In the genomic region with DNA sequence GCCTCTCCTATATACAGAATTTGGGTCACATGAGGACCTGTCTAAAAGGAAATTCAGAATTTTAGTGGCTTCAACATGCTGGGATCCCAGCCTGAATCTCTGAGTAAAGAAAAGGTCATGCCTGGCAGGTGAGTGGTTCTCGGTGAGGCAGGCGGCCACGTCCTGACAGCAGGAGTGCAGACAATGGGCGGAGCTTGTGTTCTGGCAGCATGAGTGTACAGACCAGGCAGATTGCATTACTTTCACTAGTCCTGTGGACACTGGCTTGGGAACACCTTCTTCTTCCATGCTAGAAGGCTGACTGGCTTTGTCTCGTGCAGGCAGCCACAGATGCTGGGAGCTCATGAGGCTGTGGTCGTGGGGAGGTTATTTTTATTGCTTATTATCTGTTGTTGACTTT, we compare ENCODE assay signal across 12 mouse cellular contexts. TPM values are rescaled to one million over a fixed set of nuclear protein-coding genes. Genes with fewer than 3 reads are reported as not detected.
DNase-seq lines count a peak whose midpoint lies in the region; ATAC-seq and TF ChIP-seq lines count a peak whose summit lies in the region.
"Had no signal": no experiment of that assay in that cellular context is flagged by ENCODE, and none has a peak within 500 bp of the region (broad histone marks: within the 10 kb centered on the region; RNA-seq: fewer than 3 reads in every experiment).

No protein-coding gene starts in this region.

- 58% methylated on average over 6 of the region's 6 CpGs for WGBS in kidney, embryonic 16.5 days
- 60% methylated on average over 6 of the region's 6 CpGs for WGBS in lung, postnatal 0 days
- 79% methylated on average over 6 of the region's 6 CpGs for WGBS in embryonic facial prominence, embryonic 10.5 days

- peak; percentile 24 for DNase-seq in cerebellum, adult 9-11 months
- no peak for DNase-seq in cerebellum, adult 9-10 months
- peak; percentile 51 for DNase-seq in kidney, adult 11 months
- DNase-seq in kidney, postnatal 14 days, result peak; percentile 50
- DNase-seq in lung, postnatal 0 days (ENCODE audit: low spot score), result peak; percentile 59
- DNase-seq in embryonic facial prominence, embryonic 10.5 days (ENCODE audit: low spot score), result no peak

- H3K4me3 ChIP-seq in kidney, embryonic 16.5 days (ENCODE audit: low read length), result no peak overlapping the region
- no peak overlapping the region for H3K4me3 ChIP-seq in lung, postnatal 0 days (ENCODE audit: low read depth, low read length)
- H3K4me3 ChIP-seq in embryonic facial prominence, embryonic 10.5 days, result no peak overlapping the region
- H3K4me3 ChIP-seq: midbrain, embryonic 13.5 days; neural tube, embryonic 13.5 days had no signal

- no peaks in the 10 kb centered on the region for H3K27me3 ChIP-seq in kidney, embryonic 16.5 days (ENCODE audit: insufficient read depth, low read length)
- H3K27me3 ChIP-seq in lung, postnatal 0 days (replicated peaks; ENCODE audit: insufficient read depth, low read length), result no peaks in the 10 kb centered on the region
- H3K27me3 ChIP-seq in embryonic facial prominence, embryonic 10.5 days (replicated peaks; ENCODE audit: low read depth, poor library complexity, severe bottlenecking), result no peaks in the 10 kb centered on the region
- H3K27me3 ChIP-seq: midbrain, embryonic 13.5 days; neural tube, embryonic 13.5 days had no signal

- no peak overlapping the region for H3K9ac ChIP-seq in kidney, embryonic 16.5 days (replicated peaks; ENCODE audit: low read length)
- no peak overlapping the region for H3K9ac ChIP-seq in lung, postnatal 0 days (replicated peaks; ENCODE audit: low read depth)
- H3K9ac ChIP-seq: liver, embryonic 14.5 days; midbrain, embryonic 13.5 days; neural tube, embryonic 13.5 days had no signal

- no peak overlapping the region for H3K27ac ChIP-seq in kidney, embryonic 16.5 days (ENCODE audit: low read length)
- H3K27ac ChIP-seq in lung, postnatal 0 days (ENCODE audit: low read length), result no peak overlapping the region
- H3K27ac ChIP-seq in embryonic facial prominence, embryonic 10.5 days (replicated peaks), result no peak overlapping the region
- H3K27ac ChIP-seq: liver, embryonic 14.5 days; midbrain, embryonic 13.5 days; neural tube, embryonic 13.5 days had no signal

- peaks cover 12% of the 10 kb centered on the region for H3K4me1 ChIP-seq in kidney, embryonic 16.5 days (ENCODE audit: insufficient read depth, low read length)
- H3K4me1 ChIP-seq in lung, postnatal 0 days (ENCODE audit: insufficient read depth, low read depth, low read length), result peaks cover 5% of the 10 kb centered on the region
- H3K4me1 ChIP-seq in embryonic facial prominence, embryonic 10.5 days, result peaks cover 9% of the 10 kb centered on the region

- H3K4me2 ChIP-seq in kidney, embryonic 16.5 days (replicated peaks; ENCODE audit: low read depth, low read length), result no peak overlapping the region
- H3K4me2 ChIP-seq in lung, postnatal 0 days (replicated peaks; ENCODE audit: low read depth, low read length), result no peak overlapping the region
- H3K4me2 ChIP-seq: midbrain, embryonic 13.5 days; neural tube, embryonic 13.5 days had no signal

- ATAC-seq in kidney, embryonic 16.5 days (ENCODE audit: low FRiP score, low TSS enrichment), result no peak
- ATAC-seq in lung, postnatal 0 days, result no peak
- ATAC-seq in activated CD4-positive, CD25-positive, alpha-beta regulatory T cell, adult 4 months, result no peak
- ATAC-seq: intestine, embryonic 16.5 days; midbrain, embryonic 13.5 days had no signal

- no peak for TF ChIP-seq EP300 in lung, postnatal 0 days (IDR thresholded peaks at IDR 0.05)

- H3K36me3 ChIP-seq in kidney, embryonic 16.5 days (ENCODE audit: insufficient read depth, low read length), result no peaks in the 10 kb centered on the region
- H3K36me3 ChIP-seq in lung, postnatal 0 days (ENCODE audit: insufficient read depth, low read length), result peaks cover 4% of the 10 kb centered on the region; the same call in 1 of the 2 replicates
- peaks cover 6% of the 10 kb centered on the region for H3K36me3 ChIP-seq in embryonic facial prominence, embryonic 10.5 days (replicated peaks)
- H3K36me3 ChIP-seq: midbrain, embryonic 13.5 days; neural tube, embryonic 13.5 days had no signal

- no peaks in the 10 kb centered on the region for H3K9me3 ChIP-seq in kidney, embryonic 16.5 days (ENCODE audit: low read length)
- H3K9me3 ChIP-seq in lung, postnatal 0 days (ENCODE audit: low read length), result no peaks in the 10 kb centered on the region
- no peaks in the 10 kb centered on the region for H3K9me3 ChIP-seq in embryonic facial prominence, embryonic 10.5 days
- H3K9me3 ChIP-seq: midbrain, embryonic 13.5 days; neural tube, embryonic 13.5 days had no signal

- TF ChIP-seq CTCF in lung, postnatal 0 days (IDR thresholded peaks at IDR 0.05), result no peak

RNA-seq across cellular contexts. Expression of a gene that starts 5.2 kb away (rescaled TPM):
- 14.2 and 14.8 TPM in 2 replicates for polyA plus RNA-seq in kidney, embryonic 16.5 days (2015; fragmentation: Nextera tagmentation; extraction: Ambion mirVana)
- 9.8 and 14.0 TPM in 2 replicates for polyA plus RNA-seq in lung, postnatal 0 days (2015; fragmentation: Nextera tagmentation; extraction: Ambion mirVana)
- 10 to 100 TPM; 20.0 to 26.3 TPM for polyA plus RNA-seq in activated CD4-positive, CD25-positive, alpha-beta regulatory T cell, adult 4 months (2017; shearing (Covaris generic))
- 13.4 and 14.7 TPM in 2 replicates for polyA plus RNA-seq in embryonic facial prominence, embryonic 10.5 days (2016; fragmentation: Nextera tagmentation; extraction: Ambion mirVana)

RNA-seq across cellular contexts. Expression of a gene that starts 5.2 kb away (rescaled TPM):
- polyA plus RNA-seq in kidney, embryonic 16.5 days (2015; fragmentation: Nextera tagmentation; extraction: Ambion mirVana), result 556 and 574 TPM in 2 replicates
- polyA plus RNA-seq in lung, postnatal 0 days (2015; fragmentation: Nextera tagmentation; extraction: Ambion mirVana), result 211 and 225 TPM in 2 replicates
- polyA plus RNA-seq in activated CD4-positive, CD25-positive, alpha-beta regulatory T cell, adult 4 months (2017; shearing (Covaris generic)), result 100 to 1,000 TPM; 432 to 525 TPM
- polyA plus RNA-seq in embryonic facial prominence, embryonic 10.5 days (2016; fragmentation: Nextera tagmentation; extraction: Ambion mirVana), result 782 and 839 TPM in 2 replicates

RNA-seq across cellular contexts. Expression of a gene that starts 41.6 kb away (rescaled TPM):
- polyA plus RNA-seq in kidney, embryonic 16.5 days (2015; fragmentation: Nextera tagmentation; extraction: Ambion mirVana), result 21.3 and 22.6 TPM in 2 replicates
- 12.2 and 13.5 TPM in 2 replicates for polyA plus RNA-seq in lung, postnatal 0 days (2015; fragmentation: Nextera tagmentation; extraction: Ambion mirVana)
- under 1 TPM in 1 of 2 experiments, not detected in 1; 0.80 TPM for polyA plus RNA-seq in activated CD4-positive, CD25-positive, alpha-beta regulatory T cell, adult 4 months (2017; shearing (Covaris generic))
- 2.3 and 2.5 TPM in 2 replicates for polyA plus RNA-seq in embryonic facial prominence, embryonic 10.5 days (2016; fragmentation: Nextera tagmentation; extraction: Ambion mirVana)

Comparison
In these comparisons a context has a peak if more than half of its experiments do, and no peak if none do; other contexts are left out.
1. DNase-seq: peak in cerebellum, adult 9-11 months (single experiment), kidney, adult 11 months (single experiment), kidney, postnatal 14 days (single experiment) and lung, postnatal 0 days (single experiment); none in cerebellum, adult 9-10 months (single experiment) and embryonic facial prominence, embryonic 10.5 days (single experiment).